Mouse (Mus musculus): Measurements from ENCODE around the gene Tat. TPM values are rescaled to one million over a fixed set of nuclear protein-coding genes. Genes with fewer than 3 reads are reported as not detected.

Tat gene
- polyA plus RNA-seq, 1 experiment = not detected

GRCm38 (mm10) chr8:109962896-109963295 is 27.3 kb upstream of the Tat start:
- WGBS = 76% methylated on average over 9 of the region's 9 CpGs
- Histone ChIP-seq H3K36me3 (ENCODE audit: control insufficient read depth, insufficient read depth, low read length) (no peaks in the 10 kb centered on the region), H3K4me3 (ENCODE audit: insufficient read depth, low read depth, low read length) (no peak overlapping the region), H3K4me1 (ENCODE audit: control insufficient read depth, insufficient read depth, low read length) (0 out of 2 replicates have a peak, but pooled peaks cover 2% of the 10 kb centered on the region), H3K27me3 (replicated peaks; ENCODE audit: control insufficient read depth, insufficient read depth, low read length) (no peaks in the 10 kb centered on the region), H3K27ac (ENCODE audit: insufficient read depth, low read depth, low read length) (no peak overlapping the region)
- TF ChIP-seq CTCF (conservative IDR thresholded peaks at IDR 0.05; ENCODE audit: insufficient read depth, insufficient read length, low read depth, low read length) (no peak), POLR2A (IDR thresholded peaks at IDR 0.05; ENCODE audit: low read depth, low read length) (no peak)
- no peak for DNase-seq

- H3K36me3 ChIP-seq (ENCODE audit: control insufficient read depth, insufficient read depth, low read length) = no peaks in the 10 kb centered on the region
- 63% methylated on average over 13 of the region's 13 CpGs for WGBS
Measured at GRCm38 (mm10) chr8:109963421-109963820, 26.8 kb upstream of the Tat start.

GRCm38 (mm10) chr8:109964106-109964505 is 26.1 kb upstream of the Tat start:
- no peak for DNase-seq
- no peak overlapping the region for H3K4me3 ChIP-seq (ENCODE audit: insufficient read depth, low read depth, low read length)
- no peaks in the 10 kb centered on the region for H3K36me3 ChIP-seq (ENCODE audit: control insufficient read depth, insufficient read depth, low read length)
- WGBS = 76% methylated on average over 4 of the region's 4 CpGs
- H3K27me3 ChIP-seq (replicated peaks; ENCODE audit: control insufficient read depth, insufficient read depth, low read length) = no peaks in the 10 kb centered on the region
- TF ChIP-seq POLR2A (IDR thresholded peaks at IDR 0.05; ENCODE audit: low read depth, low read length) (no peak), CTCF (conservative IDR thresholded peaks at IDR 0.05; ENCODE audit: insufficient read depth, insufficient read length, low read depth, low read length) (no peak)
- H3K27ac ChIP-seq (ENCODE audit: insufficient read depth, low read depth, low read length) = no peak overlapping the region
- no peaks in the 10 kb centered on the region for H3K4me1 ChIP-seq (ENCODE audit: control insufficient read depth, insufficient read depth, low read length)

More at GRCm38 (mm10) chr8:109963421-109963820, 26.8 kb upstream of the Tat start:
- TF ChIP-seq POLR2A (IDR thresholded peaks at IDR 0.05; ENCODE audit: low read depth, low read length) (no peak), CTCF (conservative IDR thresholded peaks at IDR 0.05; ENCODE audit: insufficient read depth, insufficient read length, low read depth, low read length) (no peak)
- Histone ChIP-seq H3K4me3 (ENCODE audit: insufficient read depth, low read depth, low read length) (no peak overlapping the region), H3K27me3 (replicated peaks; ENCODE audit: control insufficient read depth, insufficient read depth, low read length) (no peaks in the 10 kb centered on the region), H3K4me1 (ENCODE audit: control insufficient read depth, insufficient read depth, low read length) (0 out of 2 replicates have a peak, but pooled peaks cover 1% of the 10 kb centered on the region), H3K27ac (ENCODE audit: insufficient read depth, low read depth, low read length) (no peak overlapping the region)
- DNase-seq = no peak

GRCm38 (mm10) chr8:109968837-109969236 is 21.4 kb upstream of the Tat start:
- Histone ChIP-seq H3K36me3 (ENCODE audit: control insufficient read depth, insufficient read depth, low read length) (no peaks in the 10 kb centered on the region), H3K4me1 (ENCODE audit: control insufficient read depth, insufficient read depth, low read length) (no peaks in the 10 kb centered on the region), H3K27me3 (replicated peaks; ENCODE audit: control insufficient read depth, insufficient read depth, low read length) (no peaks in the 10 kb centered on the region), H3K4me3 (ENCODE audit: insufficient read depth, low read depth, low read length) (no peak overlapping the region), H3K27ac (ENCODE audit: insufficient read depth, low read depth, low read length) (no peak overlapping the region)
- TF ChIP-seq CTCF (conservative IDR thresholded peaks at IDR 0.05; ENCODE audit: insufficient read depth, insufficient read length, low read depth, low read length) = peak; percentile 41; the same call in 1 of the 2 replicates
- TF ChIP-seq POLR2A (IDR thresholded peaks at IDR 0.05; ENCODE audit: low read depth, low read length) = no peak
- WGBS = 49% methylated on average over 10 of the region's 10 CpGs
- no peak for DNase-seq

- DNase-seq = peak; percentile 41
- TF ChIP-seq POLR2A (IDR thresholded peaks at IDR 0.05; ENCODE audit: low read depth, low read length) (no peak), CTCF (conservative IDR thresholded peaks at IDR 0.05; ENCODE audit: insufficient read depth, insufficient read length, low read depth, low read length) (peak; percentile 47; the same call in 1 of the 2 replicates)
- H3K27me3 ChIP-seq (replicated peaks; ENCODE audit: control insufficient read depth, insufficient read depth, low read length) = no peaks in the 10 kb centered on the region
- H3K36me3 ChIP-seq (ENCODE audit: control insufficient read depth, insufficient read depth, low read length) = no peaks in the 10 kb centered on the region
- no peaks in the 10 kb centered on the region for H3K4me1 ChIP-seq (ENCODE audit: control insufficient read depth, insufficient read depth, low read length)
- 4% methylated on average over 9 of the region's 9 CpGs for WGBS
- no peak overlapping the region for H3K4me3 ChIP-seq (ENCODE audit: insufficient read depth, low read depth, low read length)
- H3K27ac ChIP-seq (ENCODE audit: insufficient read depth, low read depth, low read length) = no peak overlapping the region
Measured at GRCm38 (mm10) chr8:109970323-109970722, 19.9 kb upstream of the Tat start.

- Histone ChIP-seq H3K4me3 (ENCODE audit: insufficient read depth, low read depth, low read length) (no peak overlapping the region), H3K36me3 (ENCODE audit: control insufficient read depth, insufficient read depth, low read length) (no peaks in the 10 kb centered on the region), H3K27me3 (replicated peaks; ENCODE audit: control insufficient read depth, insufficient read depth, low read length) (no peaks in the 10 kb centered on the region), H3K27ac (ENCODE audit: insufficient read depth, low read depth, low read length) (no peak overlapping the region), H3K4me1 (ENCODE audit: control insufficient read depth, insufficient read depth, low read length) (no peaks in the 10 kb centered on the region)
- 85% methylated on average over 4 of the region's 4 CpGs for WGBS
- no peak for DNase-seq
- no peak for TF ChIP-seq CTCF (conservative IDR thresholded peaks at IDR 0.05; ENCODE audit: insufficient read depth, insufficient read length, low read depth, low read length)
- no peak for TF ChIP-seq POLR2A (IDR thresholded peaks at IDR 0.05; ENCODE audit: low read depth, low read length)
Measured at GRCm38 (mm10) chr8:109972901-109973300, 17.3 kb upstream of the Tat start.

GRCm38 (mm10) chr8:109979339-109979738 is 10.9 kb upstream of the Tat start:
- WGBS = 77% methylated on average over 6 of the region's 6 CpGs
- H3K27me3 ChIP-seq (replicated peaks; ENCODE audit: control insufficient read depth, insufficient read depth, low read length) = no peaks in the 10 kb centered on the region
- no peaks in the 10 kb centered on the region for H3K4me1 ChIP-seq (ENCODE audit: control insufficient read depth, insufficient read depth, low read length)
- H3K4me3 ChIP-seq (ENCODE audit: insufficient read depth, low read depth, low read length) = no peak overlapping the region
- TF ChIP-seq CTCF (conservative IDR thresholded peaks at IDR 0.05; ENCODE audit: insufficient read depth, insufficient read length, low read depth, low read length) (no peak), POLR2A (IDR thresholded peaks at IDR 0.05; ENCODE audit: low read depth, low read length) (no peak)
- no peak for DNase-seq
- H3K36me3 ChIP-seq (ENCODE audit: control insufficient read depth, insufficient read depth, low read length) = no peaks in the 10 kb centered on the region
- no peak overlapping the region for H3K27ac ChIP-seq (ENCODE audit: insufficient read depth, low read depth, low read length)

Data from kidney, adult 2 months (tissue).